Mouse (Mus musculus) liver, postnatal 0 days (tissue): ENCODE measurements around the gene Kcnh4.

ENCODE experiments used
- CTCF ChIP-seq: sonication (generic); IDR thresholded peaks from 2 replicates; pipeline ENCODE4 v1.5.1; 2016; ENCODE audit warnings: antibody characterized with exemption, low read depth
- EP300 ChIP-seq: IDR thresholded peaks from 2 replicates; pipeline ENCODE4 v1.6.1; 2016; ENCODE audit warnings: antibody characterized with exemption, low read depth, mild to moderate bottlenecking

GRCm38 (mm10) chr11:100770646-100771408 lies 11.1 kb upstream of the Kcnh4 start, which contains the start of gene Ghdc:
- no peak for TF ChIP-seq CTCF
- no peak for TF ChIP-seq EP300
